Mouse (Mus musculus) intestine, postnatal 0 days (tissue): ENCODE measurements at regions not wholly inside any gene's neighbourhood (a gene's known extent, or its start where the extent isn't known, plus 50 kb on each side); places are given as distances from the start of the nearest gene placed in this dataset.

Experiments used
- ATAC-seq: fragments of 200-750 bp; cut with Nextera tagmentation; 2 replicates; pipeline ENCODE4 v1.8.0; 2017; ENCODE audit warnings: mild to moderate bottlenecking, moderate TSS enrichment, moderate library complexity
- H3K27ac ChIP-seq: fragments of 300-500 bp; sonication (generic); 2 replicates; pipeline ENCODE4 v1.5.1; 2014; ENCODE audit warnings: mild to moderate bottlenecking, low read depth, low read length, moderate library complexity
- H3K27me3 ChIP-seq: fragments of 300-500 bp; sonication (generic); replicated peaks from 2 replicates; pipeline ENCODE4 v1.6.1; 2014; ENCODE audit warnings: low read length, mixed read lengths; ENCODE audit not compliant: control insufficient read depth, insufficient read depth
- H3K36me3 ChIP-seq: fragments of 300-500 bp; sonication (generic); 2 replicates; pipeline ENCODE4 v1.6.1; 2014; ENCODE audit warnings: mild to moderate bottlenecking, moderate library complexity; ENCODE audit not compliant: control insufficient read depth, insufficient read depth
- H3K4me1 ChIP-seq: fragments of 300-500 bp; sonication (generic); replicated peaks from 2 replicates; pipeline ENCODE4 v1.6.1; 2014; ENCODE audit warnings: antibody characterized with exemption, low read length, mixed read lengths; ENCODE audit not compliant: control insufficient read depth, insufficient read depth
- H3K4me2 ChIP-seq: fragments of 300-500 bp; sonication (generic); replicated peaks from 2 replicates; pipeline ENCODE4 v1.6.1; 2014; ENCODE audit warnings: low read depth, mild to moderate bottlenecking, moderate library complexity
- H3K4me3 ChIP-seq: fragments of 300-500 bp; sonication (generic); 2 replicates; pipeline ENCODE4 v1.5.1; 2014; ENCODE audit warnings: low read depth, low read length
- H3K9ac ChIP-seq: fragments of 300-500 bp; sonication (generic); 2 replicates; pipeline ENCODE4 v1.6.1; 2014; ENCODE audit warnings: mild to moderate bottlenecking, low read depth, low read length
- H3K9me3 ChIP-seq: fragments of 300-500 bp; sonication (generic); 2 replicates; pipeline ENCODE4 v1.6.1; 2016; ENCODE audit warnings: mixed run types; ENCODE audit not compliant: control insufficient read depth
- CTCF ChIP-seq: sonication (generic); IDR thresholded peaks from 2 replicates; pipeline ENCODE4 v1.5.1; 2016; ENCODE audit warnings: low read depth, mild to moderate bottlenecking, control low read depth, antibody characterized with exemption, moderate library complexity
- WGBS: fragments of 180-500 bp; shearing (Covaris S2); extraction: QIAGEN DNeasy Blood & Tissue Kit; methylation state at CpG from one replicate; pipeline ENCODE4 v1.1.7; 2014; 5-methylcytosine and 5-hydroxymethylcytosine counted together

DNA sequence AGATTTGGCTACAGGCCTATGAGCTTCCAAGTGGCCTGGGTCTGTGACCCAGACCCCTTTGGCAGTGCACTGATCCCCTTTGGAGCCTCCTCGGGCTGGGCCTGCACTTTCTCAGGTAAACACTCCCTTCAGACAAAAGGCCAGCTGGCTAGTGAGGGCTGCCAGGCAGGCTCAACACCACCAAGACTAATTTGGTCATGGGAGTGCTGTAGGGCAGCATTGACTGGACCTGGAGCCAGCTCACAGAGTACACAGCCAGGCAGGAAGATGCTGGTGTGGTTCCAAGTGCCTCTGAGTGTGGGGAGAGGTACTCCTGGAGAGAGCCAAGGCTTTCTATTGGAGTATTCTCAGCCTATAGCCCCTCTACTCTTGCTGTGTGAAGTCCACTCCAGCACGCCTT lies 620.5 kb downstream of the Rnf144a start:
- 37% methylated on average over 2 of the region's 2 CpGs for WGBS
- no peak for TF ChIP-seq CTCF

GRCm38 (mm10) chr12:25792571-25793075 lies 622.4 kb downstream of the Rnf144a start:
- WGBS = 90% methylated on average over 2 of the region's 2 CpGs
- no peak for ATAC-seq
- H3K36me3 ChIP-seq = no peaks in the 10 kb centered on the region
- no peak overlapping the region for H3K9ac ChIP-seq
- no peaks in the 10 kb centered on the region for H3K9me3 ChIP-seq
- no peak overlapping the region for H3K27ac ChIP-seq
- H3K4me1 ChIP-seq = no peaks in the 10 kb centered on the region
- TF ChIP-seq CTCF = no peak
- H3K4me3 ChIP-seq = no peak overlapping the region
- H3K4me2 ChIP-seq = no peak overlapping the region
- H3K27me3 ChIP-seq = no peaks in the 10 kb centered on the region

More for the DNA sequence above, 620.5 kb downstream of the Rnf144a start:
- no peaks in the 10 kb centered on the region for H3K27me3 ChIP-seq
- no peak overlapping the region for H3K27ac ChIP-seq
- no peaks in the 10 kb centered on the region for H3K36me3 ChIP-seq
- H3K9me3 ChIP-seq = no peaks in the 10 kb centered on the region
- no peak overlapping the region for H3K4me2 ChIP-seq
- H3K4me3 ChIP-seq = no peak overlapping the region
- ATAC-seq = no peak
- no peaks in the 10 kb centered on the region for H3K4me1 ChIP-seq
- H3K9ac ChIP-seq = no peak overlapping the region

- Histone ChIP-seq H3K36me3 (no peaks in the 10 kb centered on the region), H3K4me2 (no peak overlapping the region), H3K27me3 (no peaks in the 10 kb centered on the region), H3K4me3 (no peak overlapping the region), H3K4me1 (no peaks in the 10 kb centered on the region), H3K27ac (no peak overlapping the region), H3K9ac (no peak overlapping the region), H3K9me3 (no peaks in the 10 kb centered on the region)
- ATAC-seq = no peak
- no peak for TF ChIP-seq CTCF
- 74% methylated on average over 4 of the region's 4 CpGs for WGBS
Measured at GRCm38 (mm10) chr12:25790956-25791355, 624.1 kb downstream of the Rnf144a start.

DNA sequence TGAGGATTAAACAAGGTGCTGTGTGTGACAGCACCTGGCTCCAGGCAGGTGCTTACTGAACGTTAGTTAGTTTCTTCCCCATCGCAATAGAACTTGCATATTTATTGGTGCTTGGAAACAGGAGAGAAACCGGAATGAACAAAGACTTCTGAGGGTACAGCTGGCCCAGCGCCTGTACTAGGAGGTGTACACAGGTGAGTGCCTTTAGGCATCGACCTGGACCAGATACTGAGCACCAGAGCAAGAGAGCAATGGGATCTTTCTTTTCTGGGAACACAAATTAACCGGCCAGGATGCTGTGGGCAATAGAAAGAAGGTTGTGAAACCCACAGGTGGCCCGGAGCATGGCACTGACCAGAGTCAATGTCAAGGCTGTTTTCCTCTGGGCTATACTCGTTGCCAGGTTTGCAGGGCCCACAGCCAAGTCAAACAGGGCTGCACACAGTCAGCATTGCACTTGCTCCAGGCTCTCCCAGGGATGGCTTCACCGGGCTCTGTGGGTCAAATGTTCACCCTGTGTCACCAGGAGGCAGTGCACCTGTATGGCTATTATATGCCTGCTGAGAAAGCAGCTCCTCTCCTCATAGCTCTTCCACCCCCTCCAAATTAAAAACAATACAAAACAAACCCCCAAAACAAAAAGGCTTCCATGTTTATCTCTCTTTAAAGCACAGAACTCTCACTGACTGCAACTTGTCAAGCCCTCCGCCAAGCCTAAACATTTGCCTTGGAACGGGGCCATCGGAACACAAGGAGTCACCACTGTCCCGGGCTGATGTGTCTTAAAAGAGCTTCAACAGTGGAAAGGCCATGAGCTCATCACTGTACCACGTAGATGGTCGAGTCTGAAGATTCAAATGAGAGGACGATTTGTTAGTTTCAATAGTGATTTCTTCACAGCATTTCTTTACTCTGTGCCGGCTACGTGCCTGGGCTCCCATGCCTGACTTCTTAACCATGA lies 629.1 kb downstream of the Rnf144a start:
- Histone ChIP-seq H3K9ac (no peak overlapping the region), H3K27ac (no peak overlapping the region), H3K4me2 (no peak overlapping the region), H3K36me3 (no peaks in the 10 kb centered on the region), H3K4me3 (no peak overlapping the region), H3K4me1 (no peaks in the 10 kb centered on the region), H3K9me3 (no peaks in the 10 kb centered on the region), H3K27me3 (no peaks in the 10 kb centered on the region)
- ATAC-seq = no peak
- TF ChIP-seq CTCF = no peak
- WGBS = 66% methylated on average over 18 of the region's 18 CpGs

DNA sequence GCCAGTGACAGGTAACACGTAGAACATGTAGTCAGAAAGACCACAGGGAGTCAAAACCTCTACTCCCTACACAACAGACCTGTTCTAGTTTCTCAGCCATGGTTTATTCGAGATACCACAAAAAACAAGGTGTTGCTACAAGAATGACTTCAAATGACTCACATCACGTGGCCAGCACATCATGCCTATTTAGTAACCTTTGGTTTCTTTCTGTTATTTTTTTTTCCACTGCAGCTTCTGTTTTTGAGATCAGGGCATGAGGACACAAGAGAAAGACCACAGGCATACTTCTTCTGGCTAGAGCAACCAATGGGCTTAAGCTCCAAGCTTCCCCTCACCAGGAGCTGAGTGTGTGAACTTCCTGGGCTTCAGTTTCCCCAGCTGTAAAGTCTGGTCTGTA lies 630.7 kb downstream of the Rnf144a start:
- no peaks in the 10 kb centered on the region for H3K27me3 ChIP-seq
- WGBS = 80% methylated on average over 3 of the region's 3 CpGs
- no peak overlapping the region for H3K4me3 ChIP-seq
- no peak overlapping the region for H3K9ac ChIP-seq
- H3K4me2 ChIP-seq = no peak overlapping the region
- H3K4me1 ChIP-seq = no peaks in the 10 kb centered on the region
- H3K36me3 ChIP-seq = no peaks in the 10 kb centered on the region
- no peak overlapping the region for H3K27ac ChIP-seq
- no peaks in the 10 kb centered on the region for H3K9me3 ChIP-seq
- no peak for ATAC-seq
- TF ChIP-seq CTCF = no peak

DNA sequence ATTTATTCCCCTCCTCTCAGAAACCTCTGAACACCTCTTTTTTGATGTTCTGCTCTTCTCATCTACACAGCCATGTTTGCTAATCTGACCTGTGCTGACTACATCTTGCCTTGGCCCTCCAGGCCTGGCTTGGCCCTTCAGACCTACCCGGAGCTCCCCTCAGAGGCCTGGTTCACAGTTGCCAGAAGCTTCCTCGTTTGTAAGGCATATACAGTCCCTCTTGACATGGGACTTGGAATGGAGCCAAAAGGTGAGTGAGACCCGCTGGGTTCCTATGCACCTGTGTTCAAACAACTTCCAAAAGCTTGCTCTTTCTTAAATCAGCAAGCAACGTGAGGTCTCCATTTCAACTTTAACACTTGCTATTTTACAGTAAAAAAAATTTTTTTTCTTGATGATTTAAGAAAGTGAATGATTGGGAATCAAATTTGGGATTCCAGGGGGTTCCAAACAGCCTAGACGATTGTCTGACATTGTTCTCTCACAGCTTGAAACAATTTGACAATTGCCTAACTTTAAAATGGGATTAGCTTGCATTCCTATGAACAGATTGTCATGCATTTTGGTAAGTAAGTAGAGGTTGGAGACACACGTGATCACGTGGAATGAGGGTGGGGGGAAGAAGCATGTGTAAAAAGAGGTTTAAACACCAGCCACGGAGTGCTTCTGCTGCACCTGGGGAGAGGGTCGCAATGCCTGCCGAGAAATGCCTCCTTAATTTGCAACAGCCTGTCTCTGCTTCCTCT lies 631.9 kb downstream of the Rnf144a start:
- Histone ChIP-seq H3K9ac (no peak overlapping the region), H3K4me1 (no peaks in the 10 kb centered on the region), H3K27ac (no peak overlapping the region), H3K4me2 (no peak overlapping the region), H3K27me3 (no peaks in the 10 kb centered on the region), H3K36me3 (no peaks in the 10 kb centered on the region), H3K9me3 (no peaks in the 10 kb centered on the region), H3K4me3 (no peak overlapping the region)
- TF ChIP-seq CTCF = no peak
- WGBS = 56% methylated on average over 10 of the region's 10 CpGs
- no peak for ATAC-seq
